Mouse (Mus musculus) limb, embryonic 10.5 days (tissue): Measurements from ENCODE around the gene Zmynd15. TPM values are rescaled to one million over a fixed set of nuclear protein-coding genes. Genes with fewer than 3 reads are reported as not detected.
"Not testable (repeated sequence)": the region's sequence is repeated elsewhere in the genome, so short reads cannot be mapped to it uniquely, and the experiment has no call there.

Source experiments
- DNase-seq: peaks from one replicate; pipeline ENCODE4 v3.0.0-alpha.2; 2017; ENCODE audit warnings: low spot score
- H3K27ac ChIP-seq: fragments of 300-500 bp; sonication (generic); 2 replicates; pipeline ENCODE4 v1.5.1; 2016; ENCODE audit warnings: mild to moderate bottlenecking
- H3K27me3 ChIP-seq: fragments of 300-500 bp; sonication (generic); 2 replicates; pipeline ENCODE4 v1.6.1; 2016; ENCODE audit warnings: low read depth, mild to moderate bottlenecking; ENCODE audit not compliant: poor library complexity, severe bottlenecking
- H3K36me3 ChIP-seq: fragments of 300-500 bp; sonication (generic); 2 replicates; pipeline ENCODE4 v1.6.1; 2016; ENCODE audit warnings: mild to moderate bottlenecking, moderate library complexity
- H3K4me1 ChIP-seq: fragments of 300-500 bp; sonication (generic); 2 replicates; pipeline ENCODE4 v1.6.1; 2016
- H3K4me3 ChIP-seq: fragments of 300-500 bp; sonication (generic); 2 replicates; pipeline ENCODE4 v1.5.1; 2016; ENCODE audit warnings: mild to moderate bottlenecking, moderate library complexity
- H3K9me3 ChIP-seq: fragments of 300-500 bp; sonication (generic); replicated peaks from 2 replicates; pipeline ENCODE4 v1.6.1; 2016; ENCODE audit warnings: mild to moderate bottlenecking
- WGBS: fragments of 180-500 bp; shearing (Covaris S2); methylation state at CpG from one replicate; pipeline ENCODE4 v1.1.7; 2016; 5-methylcytosine and 5-hydroxymethylcytosine counted together
- polyA plus RNA-seq: library from polyadenylated mRNA; unstranded; fragments of >200 nt; fragmentation: Nextera tagmentation; extraction: Ambion mirVana; gene quantifications from 2 replicates; pipeline ENCODE4 v1.2.1, GENCODE M21; 2016

Zmynd15 gene
- polyA plus RNA-seq, 1 experiment from 2014 or later, result 0.09 TPM

- H3K27me3 ChIP-seq, result peaks cover 9% of the 10 kb centered on the region
- DNase-seq, result no peak
- H3K36me3 ChIP-seq, result peaks cover 17% of the 10 kb centered on the region
- WGBS, result 87% methylated on average over 9 of the region's 9 CpGs
- no peak overlapping the region for H3K27ac ChIP-seq
- no peak overlapping the region for H3K4me3 ChIP-seq
- peaks cover 21% of the 10 kb centered on the region for H3K4me1 ChIP-seq
- H3K9me3 ChIP-seq, result no peaks in the 10 kb centered on the region
Measured at GRCm38 (mm10) chr11:70453261-70454044, 5.8 kb upstream of the Zmynd15 start.

- Histone ChIP-seq H3K27ac (peak within 1 kb of the TSS; percentile 61; the same call in 1 of the 2 replicates), H3K4me3 (peak within 1 kb of the TSS; percentile 64), H3K9me3 (no peaks in the 10 kb centered on the region), H3K4me1 (peaks cover 12% of the 10 kb centered on the region), H3K27me3 (peaks cover 70% of the 10 kb centered on the region), H3K36me3 (peaks cover 8% of the 10 kb centered on the region)
- 4% methylated on average over 30 of the region's 30 CpGs for WGBS
- peak; percentile 48 for DNase-seq
Measured at GRCm38 (mm10) chr11:70459601-70460101, 418 bp downstream of the Zmynd15 start, which contains the start of gene Cxcl16. TSS of gene Cxcl16 (minus strand) at chr11:70459984.

DNA sequence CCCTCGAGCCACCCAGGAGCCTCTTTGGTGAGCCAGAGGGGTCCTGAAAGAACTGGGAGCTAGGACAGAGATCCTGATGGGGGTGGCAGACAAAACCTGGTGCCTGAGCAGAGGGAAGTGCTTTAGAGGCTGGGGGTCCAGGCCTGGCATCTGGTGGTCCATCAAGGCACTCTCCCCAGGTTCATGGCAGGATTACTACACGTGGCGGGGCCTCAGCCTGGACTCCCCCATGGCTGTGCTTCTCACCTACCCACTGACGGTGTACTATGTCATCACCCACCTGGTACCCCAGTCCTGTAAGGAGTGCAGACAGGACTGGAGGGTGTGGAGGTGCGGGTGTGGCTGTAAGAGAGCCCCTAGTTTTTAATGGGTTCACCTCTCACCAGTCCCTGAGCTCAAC lies 4.7 kb downstream of the Zmynd15 start:
- no peak overlapping the region for H3K27ac ChIP-seq
- H3K27me3 ChIP-seq, result peaks cover 83% of the 10 kb centered on the region
- no peak overlapping the region for H3K4me3 ChIP-seq
- H3K36me3 ChIP-seq, result no peaks in the 10 kb centered on the region
- 80% methylated on average over 5 of the region's 5 CpGs for WGBS
- no peaks in the 10 kb centered on the region for H3K9me3 ChIP-seq
- peaks cover 22% of the 10 kb centered on the region for H3K4me1 ChIP-seq
- no peak for DNase-seq

DNA sequence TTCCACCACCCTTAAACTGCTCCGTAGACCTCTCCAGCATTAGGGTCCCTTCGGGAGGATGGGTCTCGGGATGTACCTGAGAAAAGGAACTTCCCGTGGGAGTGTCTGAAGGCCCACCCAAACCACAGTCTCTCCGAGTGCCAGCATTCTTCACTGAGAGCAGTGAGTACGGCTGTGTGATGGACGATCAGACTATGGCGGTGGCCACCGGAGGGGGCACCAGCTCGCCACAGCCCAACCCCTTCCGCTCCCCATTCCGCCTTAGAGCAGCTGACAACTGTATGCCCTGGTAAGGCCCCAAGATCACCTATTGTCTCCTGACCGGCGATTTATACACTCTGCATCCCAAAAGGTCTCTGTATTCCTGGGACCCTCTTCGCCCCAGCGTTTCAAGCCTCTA lies 6.0 kb downstream of the Zmynd15 start:
- no peaks in the 10 kb centered on the region for H3K9me3 ChIP-seq
- no peak for DNase-seq
- 0 out of 2 replicates have a peak overlapping the region, but pooled peaks have one; percentile 11 for H3K4me3 ChIP-seq
- no peaks in the 10 kb centered on the region for H3K36me3 ChIP-seq
- WGBS, result 21% methylated on average over 16 of the region's 16 CpGs
- H3K27ac ChIP-seq, result peak overlapping the region; percentile 53; the same call in 1 of the 2 replicates
- peaks cover 71% of the 10 kb centered on the region for H3K27me3 ChIP-seq
- peaks cover 12% of the 10 kb centered on the region for H3K4me1 ChIP-seq

DNA sequence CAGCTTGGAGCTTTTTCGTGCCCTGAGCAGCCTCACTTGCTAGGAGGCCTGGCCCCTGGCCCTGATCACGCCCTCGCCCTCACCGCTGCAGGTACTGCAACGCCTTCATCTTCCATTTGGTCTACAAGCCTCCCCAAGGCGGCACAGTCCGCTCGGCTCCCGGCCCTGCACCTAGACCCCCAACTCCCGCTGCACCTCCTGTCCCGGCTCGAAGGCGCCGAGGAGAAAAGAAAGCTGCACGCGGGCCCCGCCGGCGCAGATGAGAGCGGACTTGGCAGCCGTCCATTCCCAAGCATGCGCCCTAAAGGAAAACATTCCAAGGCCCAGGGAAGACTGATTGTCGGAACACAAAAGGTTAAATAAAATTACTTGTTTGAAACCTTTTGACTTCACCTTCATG lies 6.6 kb downstream of the Zmynd15 start:
- no peaks in the 10 kb centered on the region for H3K9me3 ChIP-seq
- H3K4me3 ChIP-seq, result peak overlapping the region; percentile 35
- H3K27me3 ChIP-seq, result peaks cover 65% of the 10 kb centered on the region
- 18% methylated on average over 23 of the region's 23 CpGs for WGBS
- no peaks in the 10 kb centered on the region for H3K36me3 ChIP-seq
- peak overlapping the region; percentile 53; the same call in 1 of the 2 replicates for H3K27ac ChIP-seq
- DNase-seq, result peak; percentile 48
- H3K4me1 ChIP-seq, result peaks cover 12% of the 10 kb centered on the region

DNA sequence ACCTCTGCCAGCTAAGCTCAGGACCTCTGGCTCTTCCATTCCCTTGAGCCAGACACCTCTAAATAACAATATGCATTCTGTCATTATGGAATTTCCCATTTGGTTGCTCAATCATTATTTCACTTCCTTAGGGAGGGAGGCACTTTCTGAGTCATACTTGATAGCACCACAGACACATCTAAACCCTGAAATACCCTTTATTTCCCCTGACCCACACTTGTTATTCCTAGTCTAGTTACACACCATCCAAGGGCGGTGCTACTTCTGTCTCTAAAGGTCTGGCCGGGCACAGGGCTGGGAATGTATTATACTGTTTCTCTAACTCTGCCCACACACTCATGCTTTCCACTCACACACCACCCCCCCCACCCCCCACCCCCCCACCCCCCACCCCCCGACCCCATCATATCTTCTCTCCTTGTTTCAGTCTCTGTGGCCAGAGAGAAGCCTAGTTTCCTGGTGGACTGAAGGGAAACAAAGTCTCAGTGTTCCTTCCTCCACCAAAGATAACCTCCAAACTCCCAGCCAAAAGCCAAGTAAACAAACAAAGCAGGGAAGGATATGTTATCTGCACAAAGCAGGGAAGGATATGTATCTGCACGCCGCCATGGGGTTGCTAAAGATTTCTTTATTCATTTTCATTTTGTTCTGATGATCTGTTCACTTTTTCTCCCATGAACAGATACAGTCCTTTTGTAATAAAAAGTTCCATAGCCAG lies 8.8 kb downstream of the Zmynd15 start:
- Histone ChIP-seq H3K9me3 (no peaks in the 10 kb centered on the region), H3K4me3 (no peak overlapping the region), H3K36me3 (no peaks in the 10 kb centered on the region), H3K27me3 (peaks cover 43% of the 10 kb centered on the region), H3K27ac (no peak overlapping the region), H3K4me1 (peaks cover 12% of the 10 kb centered on the region)
- WGBS, result 83% methylated on average over 5 of the region's 5 CpGs
- no peak for DNase-seq

DNA sequence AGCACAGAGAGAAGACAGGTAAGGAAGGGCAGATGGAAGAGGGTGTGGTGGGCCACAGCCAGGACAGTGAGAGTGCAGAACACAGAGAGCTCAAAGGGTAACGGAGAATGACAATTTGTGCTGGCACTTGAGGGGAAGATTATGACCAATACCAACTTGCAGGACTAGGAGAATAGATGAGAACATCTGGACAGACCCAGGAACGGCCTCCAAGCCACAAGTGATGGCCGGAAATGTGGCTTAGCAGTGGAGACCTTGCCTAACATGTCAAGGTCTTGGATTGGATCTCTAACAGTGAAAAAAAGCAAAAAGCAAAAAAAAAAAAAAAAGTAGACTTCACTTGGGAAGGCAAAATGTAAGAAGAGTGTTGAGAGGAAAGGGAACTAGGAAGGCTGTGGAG lies 10.5 kb downstream of the Zmynd15 start:
- peaks cover 12% of the 10 kb centered on the region for H3K4me1 ChIP-seq

DNA sequence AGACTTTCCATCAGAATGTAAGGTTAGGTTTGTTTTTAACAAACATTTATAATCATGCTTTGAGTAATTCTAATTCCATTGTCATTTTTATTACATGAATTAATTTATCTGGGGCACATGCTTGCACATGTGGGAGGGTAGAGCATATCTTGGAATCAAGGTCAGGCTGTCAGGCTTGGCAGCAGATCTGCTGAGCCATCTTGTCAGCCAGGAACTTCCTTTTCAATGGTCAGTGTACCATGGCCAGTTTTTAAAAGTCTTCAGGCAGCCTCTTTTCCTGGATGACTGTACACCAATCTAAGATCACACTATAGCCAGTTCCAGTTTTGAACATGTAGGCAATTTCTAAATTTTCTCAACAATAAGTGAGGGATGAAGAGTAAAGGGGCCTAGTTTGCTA lies 13.5 kb downstream of the Zmynd15 start:
- no peaks in the 10 kb centered on the region for H3K4me1 ChIP-seq
- no peaks in the 10 kb centered on the region for H3K9me3 ChIP-seq
- no peak overlapping the region for H3K4me3 ChIP-seq
- no peak for DNase-seq
- no peaks in the 10 kb centered on the region for H3K27me3 ChIP-seq
- no peaks in the 10 kb centered on the region for H3K36me3 ChIP-seq
- H3K27ac ChIP-seq, result no peak overlapping the region

More for the DNA sequence above, 10.5 kb downstream of the Zmynd15 start:
- Histone ChIP-seq H3K4me3 (no peak overlapping the region), H3K27me3 (peaks cover 26% of the 10 kb centered on the region), H3K9me3 (no peaks in the 10 kb centered on the region), H3K36me3 (no peaks in the 10 kb centered on the region), H3K27ac (no peak overlapping the region)
- no peak for DNase-seq
- 89% methylated on average over 3 of the region's 3 CpGs for WGBS

- H3K4me3 ChIP-seq, DNase-seq, H3K36me3 ChIP-seq, H3K27ac ChIP-seq, H3K27me3 ChIP-seq, H3K9me3 ChIP-seq, H3K4me1 ChIP-seq: not testable (repeated sequence)
- WGBS, result 93% methylated on average over 5 of the region's 5 CpGs
Measured at GRCm38 (mm10) chr11:70473291-70473690, 14.1 kb downstream of the Zmynd15 start.

- Histone ChIP-seq H3K36me3 (no peaks in the 10 kb centered on the region), H3K4me1 (no peaks in the 10 kb centered on the region), H3K27me3 (no peaks in the 10 kb centered on the region), H3K27ac (no peak overlapping the region), H3K9me3 (no peaks in the 10 kb centered on the region), H3K4me3 (no peak overlapping the region)
- 82% methylated on average over 12 of the region's 12 CpGs for WGBS
- DNase-seq, result no peak
Measured at GRCm38 (mm10) chr11:70474872-70475534, 15.8 kb downstream of the Zmynd15 start.

- WGBS, result 71% methylated on average over 2 of the region's 2 CpGs
- no peaks in the 10 kb centered on the region for H3K27me3 ChIP-seq
- no peaks in the 10 kb centered on the region for H3K36me3 ChIP-seq
- no peak overlapping the region for H3K4me3 ChIP-seq
- no peaks in the 10 kb centered on the region for H3K4me1 ChIP-seq
- no peak overlapping the region for H3K27ac ChIP-seq
- no peaks in the 10 kb centered on the region for H3K9me3 ChIP-seq
- DNase-seq, result no peak
Measured at GRCm38 (mm10) chr11:70485498-70485897, 26.3 kb downstream of the Zmynd15 start.

GRCm38 (mm10) chr11:70487816-70488215 lies 28.6 kb downstream of the Zmynd15 start:
- Histone ChIP-seq H3K27ac (no peak overlapping the region), H3K4me3 (no peak overlapping the region), H3K9me3 (no peaks in the 10 kb centered on the region), H3K27me3 (no peaks in the 10 kb centered on the region), H3K4me1 (no peaks in the 10 kb centered on the region), H3K36me3 (no peaks in the 10 kb centered on the region)
- 54% methylated on average over 4 of the region's 4 CpGs for WGBS
- no peak for DNase-seq

- Histone ChIP-seq H3K27ac (no peak overlapping the region), H3K36me3 (no peaks in the 10 kb centered on the region), H3K27me3 (no peaks in the 10 kb centered on the region), H3K4me1 (no peaks in the 10 kb centered on the region), H3K9me3 (no peaks in the 10 kb centered on the region), H3K4me3 (no peak overlapping the region)
- no peak for DNase-seq
- WGBS, result 88% methylated on average over 3 of the region's 3 CpGs
Measured at GRCm38 (mm10) chr11:70489138-70489537, 29.9 kb downstream of the Zmynd15 start.
